Mouse (Mus musculus) left cerebral cortex, adult 6 months (tissue): ENCODE data around the gene Capns1. TPM values are rescaled to one million over a fixed set of nuclear protein-coding genes. Genes with fewer than 3 reads are reported as not detected.

ENCODE experiments used
- long read RNA-seq, 2 experiments: library from polyadenylated mRNA; unstranded; transcript quantifications; one replicate each; pipeline ENCODE4 v2.0.0; 2019 to 2020
- polyA plus RNA-seq: library from polyadenylated mRNA; unstranded; fragments of <200 nt; fragmentation: Nextera tagmentation; gene quantifications from 2 replicates; pipeline ENCODE4 v1.2.3, GENCODE M21; 2021

Gene Capns1
- polyA plus RNA-seq: 33.9 and 42.1 TPM in 2 replicates
- long read RNA-seq, experiment 1, partial matches to known transcripts: 4 of 6 reads
- long read RNA-seq, experiment 1, other reads (novel, unspliced or antisense): 2 of 6 reads
- long read RNA-seq, experiment 2, partial matches to known transcripts: 12 of 27 reads
- long read RNA-seq, experiment 2, other reads (novel, unspliced or antisense): 8 of 27 reads

GRCm38 (mm10) chr7:30198481-30198971 is at the start of gene Capns1:
TSS of gene Capns1 (minus strand) at chr7:30198811.

GRCm38 (mm10) chr7:30235625-30236024 is 37.0 kb upstream of the Capns1 start, which contains the start of gene Ovol3:
TSS of gene Ovol3 (minus strand) at chr7:30235725.

GRCm38 (mm10) chr7:30231669-30232454 is 33.3 kb upstream of the Capns1 start, which contains the start of the genes Polr2i and Tbcb:
TSS of gene Polr2i (plus strand) at chr7:30231948.
TSS of gene Tbcb (minus strand) at chr7:30232272.

GRCm38 (mm10) chr7:30183879-30184289 is 14.7 kb downstream of the Capns1 start, which contains the start of gene Cox7a1:
TSS of gene Cox7a1 (plus strand) at chr7:30184144.

GRCm38 (mm10) chr7:30169583-30170282 is 28.9 kb downstream of the Capns1 start, which contains the start of gene Zfp146:
TSS of gene Zfp146 (minus strand) at chr7:30169750.

Other genes starting within 250 kb of the Capns1 start
- gene Zfp74, start 244.7 kb downstream of the Capns1 start, polyA plus RNA-seq: 7.3 and 10.7 TPM in 2 replicates
- gene Zfp568, start 214.9 kb downstream of the Capns1 start, polyA plus RNA-seq: 0.28 and 0.87 TPM in 2 replicates
- gene Zfp14, start 147.4 kb downstream of the Capns1 start, polyA plus RNA-seq: 4.4 and 5.3 TPM in 2 replicates
- gene Zfp82, start 125.9 kb downstream of the Capns1 start, polyA plus RNA-seq: 2.5 TPM in 2 replicates
- 0.59 and 0.85 TPM in 2 replicates for gene Gm26920, start 108.4 kb downstream of the Capns1 start, polyA plus RNA-seq
- gene Zfp566, start 108.3 kb downstream of the Capns1 start, polyA plus RNA-seq: 7.2 and 9.2 TPM in 2 replicates
- 52.2 and 70.6 TPM in 2 replicates for gene Zfp260, start 104.0 kb downstream of the Capns1 start, polyA plus RNA-seq
- 6.5 and 10.3 TPM in 2 replicates for gene Zfp382, start 76.9 kb downstream of the Capns1 start, polyA plus RNA-seq
- 3.5 and 6.3 TPM in 2 replicates for gene Zfp146, start 29.1 kb downstream of the Capns1 start, polyA plus RNA-seq
- 16.1 and 18.0 TPM in 2 replicates for gene Cox7a1, start 14.7 kb downstream of the Capns1 start, polyA plus RNA-seq
- gene Polr2i, start 33.1 kb upstream of the Capns1 start, polyA plus RNA-seq: 137 and 163 TPM in 2 replicates
- 249 and 338 TPM in 2 replicates for gene Tbcb, start 33.5 kb upstream of the Capns1 start, polyA plus RNA-seq
- gene Ovol3, start 36.9 kb upstream of the Capns1 start, polyA plus RNA-seq: not detected in 2 replicates
- gene Thap8, start 81.3 kb upstream of the Capns1 start, polyA plus RNA-seq: 0.15 and 0.24 TPM in 2 replicates
- gene Wdr62, start 81.6 kb upstream of the Capns1 start, polyA plus RNA-seq: 0.26 and 0.46 TPM in 2 replicates
- gene Clip3, start 92.9 kb upstream of the Capns1 start, polyA plus RNA-seq: 112 and 324 TPM in 2 replicates
- 144 and 154 TPM in 2 replicates for gene Alkbh6, start 109.9 kb upstream of the Capns1 start, polyA plus RNA-seq
- gene Syne4, start 116.0 kb upstream of the Capns1 start, polyA plus RNA-seq: 0.79 and 1.5 TPM in 2 replicates
- 4.9 TPM in 1 of 2 replicates, not detected in the other for gene E130208F15Rik, start 122.9 kb upstream of the Capns1 start, polyA plus RNA-seq
- 22.9 and 31.6 TPM in 2 replicates for gene Sdhaf1, start 125.1 kb upstream of the Capns1 start, polyA plus RNA-seq
- 4.3 and 5.7 TPM in 2 replicates for gene Lrfn3, start 164.0 kb upstream of the Capns1 start, polyA plus RNA-seq
- gene Tyrobp, start 214.9 kb upstream of the Capns1 start, polyA plus RNA-seq: 109 and 120 TPM in 2 replicates
- gene Hcst, start 221.0 kb upstream of the Capns1 start, polyA plus RNA-seq: 3.4 TPM in 2 replicates
- gene Nfkbid, start 222.9 kb upstream of the Capns1 start, polyA plus RNA-seq: 0.63 and 0.77 TPM in 2 replicates
- gene Aplp1, start 246.7 kb upstream of the Capns1 start, polyA plus RNA-seq: 261 and 1,018 TPM in 2 replicates